Mouse (Mus musculus) MEL (cell line): Measurements from ENCODE around the gene Aknad1. TPM values are rescaled to one million over a fixed set of nuclear protein-coding genes. Genes with fewer than 3 reads are reported as not detected.

Experiments used
- DNase-seq: peaks from one replicate; pipeline ENCODE4 v3.0.0; 2011; ENCODE audit warnings: low read depth, low spot score
- H3K27ac ChIP-seq: 2 replicates; pipeline ENCODE4 v1.5.1; 2012; ENCODE audit warnings: low read depth, mild to moderate bottlenecking, control low read depth, low read length, moderate library complexity; ENCODE audit not compliant: control insufficient read depth
- H3K27me3 ChIP-seq, 2 experiments: fragments of 150-350 bp in 1 of 2; sonication (generic) in 1 of 2; 2 replicates each; pipeline ENCODE4 v1.6.1; 2012; ENCODE audit warnings: low read length in 2 of 2, mild to moderate bottlenecking in 2 of 2, improper control_type of control experiment in 1 of 2, moderate library complexity in 1 of 2; ENCODE audit not compliant: insufficient read depth in 2 of 2, control insufficient read depth in 1 of 2
- H3K36me3 ChIP-seq, 2 experiments: 2 replicates each; pipeline ENCODE4 v1.6.1; 2012 to 2014; ENCODE audit warnings: low read length in 2 of 2, improper control_type of control experiment in 1 of 2, inconsistent platforms in 1 of 2, mild to moderate bottlenecking in 1 of 2; ENCODE audit not compliant: insufficient read depth in 2 of 2, control insufficient read depth in 1 of 2
- H3K4me1 ChIP-seq, 2 experiments: fragments of 150-350 bp in 1 of 2; sonication (generic) in 1 of 2; 2 replicates each; pipeline ENCODE4 v1.6.1; 2012; ENCODE audit warnings: low read length in 2 of 2, improper control_type of control experiment in 1 of 2, mild to moderate bottlenecking in 1 of 2; ENCODE audit not compliant: insufficient read depth in 2 of 2, control insufficient read depth in 1 of 2
- H3K4me3 ChIP-seq, 2 experiments: fragments of 150-350 bp in 1 of 2; sonication (generic) in 1 of 2; 2 replicates each; pipeline ENCODE4 v1.5.1; 2012; ENCODE audit warnings: low read depth in 2 of 2, low read length in 2 of 2, mild to moderate bottlenecking in 2 of 2, moderate library complexity in 2 of 2, control low read depth in 1 of 2, improper control_type of control experiment in 1 of 2; ENCODE audit not compliant: control insufficient read depth in 1 of 2, insufficient read depth in 1 of 2
- H3K79me2 ChIP-seq: 2 replicates; pipeline ENCODE4 v1.6.1; 2012; ENCODE audit warnings: mild to moderate bottlenecking, low read length, moderate library complexity; ENCODE audit not compliant: control insufficient read depth, poor library complexity, insufficient read depth
- H3K9ac ChIP-seq: 2 replicates; pipeline ENCODE4 v1.6.1; 2012; ENCODE audit warnings: low read depth, mild to moderate bottlenecking, control low read depth, low read length, moderate library complexity; ENCODE audit not compliant: control insufficient read depth, poor library complexity, severe bottlenecking
- H3K9me3 ChIP-seq: fragments of 150-350 bp; sonication (generic); replicated peaks from 2 replicates; pipeline ENCODE4 v1.6.1; 2012; ENCODE audit warnings: mild to moderate bottlenecking, low read length, improper control_type of control experiment, moderate library complexity; ENCODE audit not compliant: insufficient read depth
- BHLHE40 ChIP-seq: IDR thresholded peaks from 2 replicates; pipeline ENCODE4 v1.6.1; 2012; ENCODE audit warnings: low read depth, mild to moderate bottlenecking, inconsistent platforms, low read length, improper control_type of control experiment, borderline replicate concordance
- CHD1 ChIP-seq: IDR thresholded peaks from 2 replicates; pipeline ENCODE4 v1.6.1; 2012; ENCODE audit warnings: low read depth, mild to moderate bottlenecking, inconsistent platforms, low read length, improper control_type of control experiment
- CTCF ChIP-seq, 3 experiments: IDR thresholded peaks in 2 of 3; conservative IDR thresholded peaks in 1 of 3; 2 replicates each; pipeline ENCODE4 v1.5.1; 2011 to 2012; ENCODE audit warnings: low read length in 3 of 3, low read depth in 2 of 3, mild to moderate bottlenecking in 2 of 3, improper control_type of control experiment in 1 of 3, inconsistent platforms in 1 of 3, mixed read lengths in 1 of 3, moderate library complexity in 1 of 3; ENCODE audit not compliant: control insufficient read depth in 1 of 3, insufficient read depth in 1 of 3, poor library complexity in 1 of 3, severe bottlenecking in 1 of 3
- E2F4 ChIP-seq: IDR thresholded peaks from 2 replicates; pipeline ENCODE4 v1.6.1; 2011; ENCODE audit warnings: low read depth, low read length, improper control_type of control experiment, borderline replicate concordance
- ELF1 ChIP-seq: IDR thresholded peaks from 2 replicates; pipeline ENCODE4 v1.6.1; 2014; ENCODE audit warnings: low read depth, mild to moderate bottlenecking, inconsistent platforms, low read length, improper control_type of control experiment, moderate library complexity
- EP300 ChIP-seq, 2 experiments: IDR thresholded peaks; 2 replicates each; pipeline ENCODE4 v1.6.1; 2011; ENCODE audit warnings: improper control_type of control experiment in 2 of 2, low read length in 2 of 2, low read depth in 1 of 2, mild to moderate bottlenecking in 1 of 2
- ETS1 ChIP-seq: IDR thresholded peaks from 2 replicates; pipeline ENCODE4 v1.6.1; 2012; ENCODE audit warnings: low read depth, mild to moderate bottlenecking, inconsistent platforms, low read length, improper control_type of control experiment, moderate library complexity
- GABPA ChIP-seq: IDR thresholded peaks from 2 replicates; pipeline ENCODE4 v1.6.1; 2012; ENCODE audit warnings: low read depth, mild to moderate bottlenecking, inconsistent platforms, low read length, improper control_type of control experiment, moderate library complexity
- HCFC1 ChIP-seq: IDR thresholded peaks from 2 replicates; pipeline ENCODE4 v1.6.1; 2012; ENCODE audit warnings: low read depth, mild to moderate bottlenecking, inconsistent platforms, low read length, improper control_type of control experiment, moderate library complexity
- JUND ChIP-seq: IDR thresholded peaks from 2 replicates; pipeline ENCODE4 v1.6.1; 2011; ENCODE audit warnings: low read depth, mild to moderate bottlenecking, improper control_type of control experiment, low read length
- KAT2A ChIP-seq: conservative IDR thresholded peaks from 2 replicates; pipeline ENCODE4 v1.6.1; 2012; ENCODE audit warnings: low read depth, low read length, improper control_type of control experiment, inconsistent platforms
- MAFK ChIP-seq: IDR thresholded peaks from 2 replicates; pipeline ENCODE4 v1.6.1; 2011; ENCODE audit warnings: low read depth, mild to moderate bottlenecking, low read length, improper control_type of control experiment, borderline replicate concordance
- MAX ChIP-seq: IDR thresholded peaks from 2 replicates; pipeline ENCODE4 v1.6.1; 2011; ENCODE audit warnings: low read length, improper control_type of control experiment
- MAZ ChIP-seq: IDR thresholded peaks from 2 replicates; pipeline ENCODE4 v1.6.1; 2012; ENCODE audit warnings: low read depth, mild to moderate bottlenecking, inconsistent platforms, low read length, improper control_type of control experiment
- MEF2A ChIP-seq: IDR thresholded peaks from 2 replicates; pipeline ENCODE4 v1.6.1; 2014; ENCODE audit warnings: low read depth, mild to moderate bottlenecking, inconsistent platforms, low read length, improper control_type of control experiment; ENCODE audit not compliant: poor library complexity, insufficient replicate concordance, severe bottlenecking; ENCODE audit errors: extremely low read depth
- MXI1 ChIP-seq: IDR thresholded peaks from 2 replicates; pipeline ENCODE4 v1.6.1; 2011; ENCODE audit warnings: mild to moderate bottlenecking, low read depth, low read length, improper control_type of control experiment
- MYB ChIP-seq: IDR thresholded peaks from 2 replicates; pipeline ENCODE4 v1.6.1; 2011; ENCODE audit warnings: mild to moderate bottlenecking, low read depth, low read length, improper control_type of control experiment
- MYC ChIP-seq: IDR thresholded peaks from 2 replicates; pipeline ENCODE4 v1.6.1; 2011; ENCODE audit warnings: low read depth, mild to moderate bottlenecking, low read length, improper control_type of control experiment, moderate library complexity
- NELFE ChIP-seq: IDR thresholded peaks from 2 replicates; pipeline ENCODE4 v1.6.1; 2011; ENCODE audit warnings: low read depth, low read length, improper control_type of control experiment
- NRF1 ChIP-seq: IDR thresholded peaks from 2 replicates; pipeline ENCODE4 v1.6.1; 2014; ENCODE audit warnings: low read depth, mild to moderate bottlenecking, inconsistent platforms, low read length, improper control_type of control experiment, moderate library complexity; ENCODE audit not compliant: poor library complexity, insufficient read depth, severe bottlenecking
- POLR2A ChIP-seq, 2 experiments: IDR thresholded peaks; 2 replicates each; pipeline ENCODE4 v1.6.1; 2011 to 2012; ENCODE audit warnings: low read length in 2 of 2, mild to moderate bottlenecking in 2 of 2, control low read depth in 1 of 2, improper control_type of control experiment in 1 of 2, low read depth in 1 of 2, moderate library complexity in 1 of 2; ENCODE audit not compliant: control insufficient read depth in 1 of 2, insufficient read depth in 1 of 2, poor library complexity in 1 of 2
- POLR2AphosphoS2 ChIP-seq: IDR thresholded peaks from 2 replicates; pipeline ENCODE4 v1.6.1; 2011; ENCODE audit warnings: low read length, improper control_type of control experiment
- POLR2AphosphoS5 ChIP-seq: IDR thresholded peaks from 2 replicates; pipeline ENCODE4 v1.6.1; 2012; ENCODE audit warnings: low read depth, borderline replicate concordance, mild to moderate bottlenecking, inconsistent platforms, low read length, moderate library complexity, mixed read lengths
- RAD21 ChIP-seq: IDR thresholded peaks from 2 replicates; pipeline ENCODE4 v1.6.1; 2011; ENCODE audit warnings: mild to moderate bottlenecking, low read depth, low read length, improper control_type of control experiment
- RCOR1 ChIP-seq: IDR thresholded peaks from 2 replicates; pipeline ENCODE4 v1.6.1; 2012; ENCODE audit warnings: low read depth, mild to moderate bottlenecking, inconsistent platforms, low read length, improper control_type of control experiment
- SIN3A ChIP-seq: IDR thresholded peaks from 2 replicates; pipeline ENCODE4 v1.6.1; 2012; ENCODE audit warnings: low read length, improper control_type of control experiment, inconsistent platforms
- SMC3 ChIP-seq: IDR thresholded peaks from 2 replicates; pipeline ENCODE4 v1.6.1; 2011; ENCODE audit warnings: low read depth, low read length, improper control_type of control experiment
- TAL1 ChIP-seq: IDR thresholded peaks from 2 replicates; pipeline ENCODE4 v1.6.1; 2012; ENCODE audit warnings: mild to moderate bottlenecking, inconsistent platforms, low read length, moderate library complexity, mixed read lengths
- TBP ChIP-seq: IDR thresholded peaks from 2 replicates; pipeline ENCODE4 v1.8.0; 2011; ENCODE audit warnings: low read depth, low read length, improper control_type of control experiment
- TCF12 ChIP-seq: IDR thresholded peaks from 2 replicates; pipeline ENCODE4 v1.6.1; 2014; ENCODE audit warnings: low read depth, mild to moderate bottlenecking, inconsistent platforms, low read length, improper control_type of control experiment, moderate library complexity
- UBTF ChIP-seq: IDR thresholded peaks from 2 replicates; pipeline ENCODE4 v1.6.1; 2012; ENCODE audit warnings: low read depth, mild to moderate bottlenecking, inconsistent platforms, low read length, improper control_type of control experiment, moderate library complexity, borderline replicate concordance; ENCODE audit not compliant: insufficient read depth
- USF1 ChIP-seq: IDR thresholded peaks from 2 replicates; pipeline ENCODE4 v1.6.1; 2014; ENCODE audit warnings: low read depth, mild to moderate bottlenecking, inconsistent platforms, low read length, improper control_type of control experiment, moderate library complexity
- USF2 ChIP-seq, 2 experiments: IDR thresholded peaks; 2 replicates each; pipeline ENCODE4 v1.6.1; 2011 to 2012; ENCODE audit warnings: improper control_type of control experiment in 2 of 2, low read length in 2 of 2, borderline replicate concordance in 1 of 2, inconsistent platforms in 1 of 2, low read depth in 1 of 2, mild to moderate bottlenecking in 1 of 2; ENCODE audit not compliant: insufficient read depth in 1 of 2
- ZC3H11A ChIP-seq: IDR thresholded peaks from 2 replicates; pipeline ENCODE4 v1.6.1; 2012; ENCODE audit warnings: low read depth, mild to moderate bottlenecking, inconsistent platforms, low read length, improper control_type of control experiment
- ZKSCAN1 ChIP-seq: IDR thresholded peaks from 2 replicates; pipeline ENCODE4 v1.6.1; 2012; ENCODE audit warnings: low read depth, mild to moderate bottlenecking, inconsistent platforms, low read length, improper control_type of control experiment, moderate library complexity
- ZMIZ1 ChIP-seq: IDR thresholded peaks from 2 replicates; pipeline ENCODE4 v1.6.1; 2012; ENCODE audit warnings: low read depth, mild to moderate bottlenecking, inconsistent platforms, low read length, improper control_type of control experiment, moderate library complexity
- ZNF384 ChIP-seq: IDR thresholded peaks from 2 replicates; pipeline ENCODE4 v1.6.1; 2012; ENCODE audit warnings: low read depth, mild to moderate bottlenecking, inconsistent platforms, low read length, improper control_type of control experiment
- polyA plus RNA-seq, 2 experiments: library from polyadenylated mRNA; stranded (reverse) in 1 of 2; unstranded in 1 of 2; fragments of >175 nt in 1 of 2; fragments of >200 nt in 1 of 2; gene quantifications; 2 replicates each; pipeline versions ENCODE4 v1.2.1 to v1.2.4; 2012; ENCODE audit warnings: low replicate concordance in 2 of 2, low read depth in 1 of 2; ENCODE audit not compliant: insufficient read length in 2 of 2, insufficient read depth in 1 of 2, missing spikeins in 1 of 2
- total RNA-seq: library from RNA; depleted of rRNA; stranded (reverse); fragments of 300-350 nt; gene quantifications from 2 replicates; pipeline ENCODE4 v1.2.3, GENCODE M21; 2012

The Aknad1 gene
- total and polyA plus RNA-seq, 3 experiments = 0.06 TPM; not detected in 2

DNA sequence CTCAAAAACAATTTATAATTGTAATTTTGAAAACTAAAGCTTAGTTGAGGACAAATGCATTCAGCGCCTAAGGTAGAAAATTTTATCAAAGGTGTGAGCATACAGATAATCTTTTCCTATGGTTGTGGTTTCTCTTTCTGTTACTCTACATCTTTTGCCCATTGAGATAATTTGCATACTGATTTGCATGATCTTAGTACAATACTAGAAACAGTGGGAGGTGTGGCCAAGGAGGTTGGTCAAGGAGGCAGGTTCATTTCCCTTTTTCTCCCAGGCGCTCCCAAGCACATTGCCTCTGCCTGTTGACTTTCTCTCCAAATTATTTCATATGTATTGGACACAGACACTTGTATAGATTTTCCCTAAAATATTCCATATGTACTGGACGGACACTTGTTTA, 1.7 kb upstream of the Aknad1 start:
- peak overlapping the region; percentile 16 to 31; a peak in 3 of 4 replicates for H3K4me3 ChIP-seq
- H3K36me3 ChIP-seq = peaks cover 0 to 19% of the 10 kb centered on the region in 2 experiments; a peak in 2 of 4 replicates
- no peaks in the 10 kb centered on the region for H3K27me3 ChIP-seq
- DNase-seq = peak; percentile 84
- no peaks in the 10 kb centered on the region for H3K79me2 ChIP-seq
- H3K27ac ChIP-seq = 0 out of 2 replicates have a peak overlapping the region, but pooled peaks have one; percentile 24
- peak overlapping the region; percentile 35 for H3K9ac ChIP-seq
- H3K4me1 ChIP-seq = peaks cover 12 to 16% of the 10 kb centered on the region in 2 experiments
- H3K9me3 ChIP-seq = no peaks in the 10 kb centered on the region
- no peak for TF ChIP-seq ELF1
- TF ChIP-seq EP300 (IDR thresholded peaks at IDR 0.05; ENCODE audit: low read depth in 1 of 2, low read length in 2 of 2) = peak; percentile 49 to 61; a peak in 3 of 4 replicates
- no peak for TF ChIP-seq MAZ
- TF ChIP-seq CHD1 = no peak
- TF ChIP-seq MYB = no peak
- TF ChIP-seq E2F4 = no peak
- 0 out of 2 replicates have a peak, but pooled peaks have one; percentile 27 for TF ChIP-seq TCF12
- no peak for TF ChIP-seq RCOR1
- TF ChIP-seq BHLHE40 = no peak
- TF ChIP-seq USF2 (IDR thresholded peaks at IDR 0.05; ENCODE audit: borderline replicate concordance in 1 of 2, insufficient read depth in 1 of 2, low read depth in 1 of 2, low read length in 2 of 2) = no peak
- TF ChIP-seq RAD21 = no peak
- no peak for TF ChIP-seq POLR2AphosphoS2
- TF ChIP-seq GABPA = no peak
- 0 out of 2 replicates have a peak, but pooled peaks have one; percentile 7 for TF ChIP-seq ZC3H11A
- TF ChIP-seq ETS1 = peak; percentile 48
- no peak for TF ChIP-seq UBTF
- TF ChIP-seq TAL1 = no peak
- no peak for TF ChIP-seq JUND
- TF ChIP-seq NRF1 = no peak
- TF ChIP-seq ZMIZ1 = no peak
- no peak for TF ChIP-seq MEF2A
- no peak for TF ChIP-seq ZKSCAN1
- peak; percentile 38; the same call in 1 of the 2 replicates for TF ChIP-seq MAX
- TF ChIP-seq NELFE = no peak
- TF ChIP-seq MYC = no peak
- TF ChIP-seq TBP = no peak
- TF ChIP-seq MXI1 = peak; percentile 52; the same call in 1 of the 2 replicates
- no peak for TF ChIP-seq SMC3
- peak; percentile 16 for TF ChIP-seq SIN3A
- no peak for TF ChIP-seq CTCF (IDR thresholded peaks at IDR 0.05 in 2 of 3, conservative IDR thresholded peaks at IDR 0.05 in 1 of 3; ENCODE audit: control insufficient read depth in 1 of 3, insufficient read depth in 1 of 3, low read depth in 2 of 3, low read length in 3 of 3, poor library complexity in 1 of 3, severe bottlenecking in 1 of 3)
- TF ChIP-seq ZNF384 = no peak
- no peak for TF ChIP-seq USF1
- no peak for TF ChIP-seq HCFC1
- no peak for TF ChIP-seq KAT2A
- no peak; the same call in 1 of the 2 replicates for TF ChIP-seq MAFK
- no peak for TF ChIP-seq POLR2AphosphoS5
- 0 out of 4 replicates have a peak, but pooled peaks of 1 of the 2 experiments have one; percentile 22 for TF ChIP-seq POLR2A (IDR thresholded peaks at IDR 0.05; ENCODE audit: control insufficient read depth in 1 of 2, insufficient read depth in 1 of 2, low read depth in 1 of 2, low read length in 2 of 2, poor library complexity in 1 of 2)
